Mouse (Mus musculus) cortical plate, adult 2 months (tissue): ENCODE results near the gene Ubac2. TPM values are rescaled to one million over a fixed set of nuclear protein-coding genes. Genes with fewer than 3 reads are reported as not detected.
A peak's percentile ranks its signal among the peaks of the same experiment; 100 is the strongest.

Experiments used
- H3K27ac ChIP-seq: fragments of 200-500 bp; 2 replicates; pipeline ENCODE4 v1.5.1; 2012; ENCODE audit warnings: low read length, control low read depth, inconsistent platforms; ENCODE audit not compliant: insufficient read depth
- H3K4me1 ChIP-seq: fragments of 200-500 bp; 2 replicates; pipeline ENCODE4 v1.6.1; 2011; ENCODE audit warnings: low read length; ENCODE audit not compliant: control insufficient read depth, insufficient read depth
- H3K4me3 ChIP-seq: fragments of 200-500 bp; 2 replicates; pipeline ENCODE4 v1.5.1; 2011; ENCODE audit warnings: mild to moderate bottlenecking, low read length, control low read depth; ENCODE audit not compliant: insufficient read depth
- CTCF ChIP-seq: fragments of 200-500 bp; IDR thresholded peaks from 2 replicates; pipeline ENCODE4 v1.5.1; 2011; ENCODE audit warnings: mild to moderate bottlenecking, control low read depth, low read length; ENCODE audit not compliant: insufficient read depth; ENCODE audit errors: extremely low read depth
- POLR2A ChIP-seq: fragments of 200-500 bp; IDR thresholded peaks from 2 replicates; pipeline ENCODE4 v1.6.1; 2011; ENCODE audit warnings: mild to moderate bottlenecking, low read length, control low read depth; ENCODE audit not compliant: insufficient read depth; ENCODE audit errors: extremely low read depth
- polyA plus RNA-seq: library from polyadenylated mRNA; depleted of rRNA; stranded (reverse); fragments of >200 nt; gene quantifications from 2 replicates; pipeline ENCODE4 v1.2.3, GENCODE M21; 2012

Ubac2 gene
- polyA plus RNA-seq, 1 experiment = 41.5 TPM

GRCm38 (mm10) chr14:121961496-121962127, 83.2 kb downstream of the Ubac2 start:
- peak overlapping the region; percentile 37; the same call in 1 of the 2 replicates for H3K27ac ChIP-seq
- no peak overlapping the region for H3K4me3 ChIP-seq
- peaks cover 7% of the 10 kb centered on the region for H3K4me1 ChIP-seq
- TF ChIP-seq CTCF (no peak), POLR2A (no peak)

GRCm38 (mm10) chr14:121962128-121962890, 83.9 kb downstream of the Ubac2 start:
- no peak overlapping the region for H3K4me3 ChIP-seq
- H3K27ac ChIP-seq = peak overlapping the region; percentile 37; the same call in 1 of the 2 replicates
- TF ChIP-seq CTCF (no peak), POLR2A (no peak)
- peaks cover 7% of the 10 kb centered on the region for H3K4me1 ChIP-seq

DNA sequence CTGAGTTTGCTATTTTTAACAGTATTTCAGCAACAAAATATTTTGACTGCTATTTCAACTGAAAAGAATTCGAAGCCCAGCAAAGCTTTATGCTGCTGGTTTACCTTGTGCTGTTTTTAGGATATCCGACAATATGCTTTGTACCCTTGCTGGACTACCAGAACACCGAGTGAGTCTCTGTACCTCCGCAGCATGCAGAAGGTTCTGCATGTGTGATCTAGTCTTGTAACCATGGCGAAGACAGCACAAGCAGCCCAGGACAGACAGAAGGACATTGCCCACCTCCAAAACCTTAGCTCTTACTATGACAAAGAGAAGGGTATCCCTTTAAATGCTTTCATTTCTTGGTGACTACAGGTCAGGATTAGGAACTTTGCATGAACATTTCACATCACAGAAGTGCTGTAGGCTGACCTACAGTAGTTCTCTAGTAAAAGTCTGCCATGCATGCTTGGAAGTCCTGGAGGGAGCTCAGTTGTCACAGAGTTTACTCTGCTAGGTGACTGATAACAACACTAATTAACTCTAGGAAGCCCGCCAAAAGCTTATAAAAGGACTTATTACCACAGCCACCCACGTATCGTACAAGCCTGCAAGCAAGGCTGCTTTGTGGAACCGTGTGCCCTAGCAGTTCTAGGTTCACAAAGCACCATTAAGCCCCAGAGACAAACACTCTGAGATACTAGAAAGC, 85.0 kb downstream of the Ubac2 start:
- TF ChIP-seq CTCF (no peak), POLR2A (no peak)
- Histone ChIP-seq H3K4me3 (no peak overlapping the region), H3K4me1 (peaks cover 7% of the 10 kb centered on the region), H3K27ac (no peak overlapping the region)

- peaks cover 7% of the 10 kb centered on the region for H3K4me1 ChIP-seq
- TF ChIP-seq POLR2A (no peak), CTCF (no peak)
- no peak overlapping the region for H3K4me3 ChIP-seq
- H3K27ac ChIP-seq = no peak overlapping the region
Observed at GRCm38 (mm10) chr14:121963942-121964335, 85.5 kb downstream of the Ubac2 start.

DNA sequence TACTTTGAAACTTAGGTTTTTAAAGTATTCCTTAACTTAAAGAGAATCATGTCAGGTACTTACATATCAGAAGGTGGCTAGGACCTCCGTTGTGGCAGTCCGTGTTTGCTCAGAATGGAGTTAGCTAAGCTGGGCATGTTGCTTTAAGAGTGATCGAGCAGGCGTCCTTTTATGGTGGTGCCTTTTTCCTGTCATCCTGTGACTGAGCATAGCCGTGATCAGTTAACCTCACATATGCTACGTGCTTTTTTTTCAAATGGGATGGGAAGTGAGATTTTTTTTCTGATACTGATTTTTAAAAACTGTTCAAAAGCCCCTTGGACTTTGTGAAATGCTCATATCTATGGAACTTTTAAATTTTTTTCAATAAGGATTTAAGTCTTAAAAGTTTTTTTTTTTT, 86.6 kb downstream of the Ubac2 start, which contains the start of gene Gpr183:
Gene Gpr183 (minus strand): TSS at position 206 of the 400 bp plus-strand sequence.
- no peak within 1 kb of the TSS for H3K27ac ChIP-seq
- peaks cover 9% of the 10 kb centered on the region for H3K4me1 ChIP-seq
- no peak within 1 kb of the TSS for H3K4me3 ChIP-seq
- TF ChIP-seq POLR2A (no peak), CTCF (no peak)

- Histone ChIP-seq H3K4me3 (no peak overlapping the region), H3K4me1 (peaks cover 9% of the 10 kb centered on the region), H3K27ac (no peak overlapping the region)
- TF ChIP-seq POLR2A (no peak), CTCF (no peak)
Observed at GRCm38 (mm10) chr14:121965461-121965860, 87.0 kb downstream of the Ubac2 start.

DNA sequence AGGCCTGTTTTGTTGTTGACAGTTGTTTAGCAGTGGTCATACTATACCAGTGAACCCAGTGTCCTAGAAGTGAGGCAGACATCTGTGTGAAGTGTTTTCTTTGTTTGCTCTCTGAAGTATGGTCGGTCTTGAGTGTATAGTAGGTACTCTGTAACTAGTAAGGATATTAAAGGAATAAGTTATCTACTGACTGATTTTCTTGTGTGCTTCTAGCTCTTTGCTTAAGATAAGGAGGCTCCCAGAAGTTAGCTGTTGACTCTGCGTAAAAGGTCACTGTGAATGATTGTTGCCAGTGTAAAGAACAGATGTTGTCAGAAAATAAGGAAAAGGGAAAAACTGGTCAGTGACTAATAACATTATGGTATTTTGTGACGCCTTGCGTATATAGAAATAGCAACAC, 88.7 kb downstream of the Ubac2 start:
- H3K4me1 ChIP-seq = peaks cover 8% of the 10 kb centered on the region
- no peak for TF ChIP-seq POLR2A
- TF ChIP-seq CTCF = no peak
- no peak overlapping the region for H3K27ac ChIP-seq
- H3K4me3 ChIP-seq = no peak overlapping the region

DNA sequence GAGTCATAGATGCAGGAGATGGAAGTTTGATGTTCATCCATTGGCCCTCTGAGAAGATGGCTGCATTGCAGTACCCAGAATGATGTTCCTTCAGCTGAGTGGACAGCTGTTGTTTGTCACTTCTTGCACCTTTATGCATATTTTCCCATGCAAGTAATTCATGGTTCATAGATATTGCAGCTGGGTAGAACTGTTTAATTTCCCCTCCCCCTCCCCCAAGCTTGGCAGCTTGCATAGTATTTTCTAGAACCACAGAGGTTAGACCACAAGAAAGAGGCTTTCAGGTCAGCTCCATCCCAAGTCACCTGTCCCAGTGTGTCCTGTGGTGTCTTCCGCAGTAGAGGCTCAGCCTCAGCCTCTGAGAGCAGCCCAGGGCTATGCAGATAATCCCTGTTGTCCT, 92.0 kb downstream of the Ubac2 start:
- TF ChIP-seq POLR2A (no peak), CTCF (no peak)
- H3K27ac ChIP-seq = no peak overlapping the region
- H3K4me3 ChIP-seq = no peak overlapping the region
- H3K4me1 ChIP-seq = peaks cover 2% of the 10 kb centered on the region; the same call in 1 of the 2 replicates

- peaks cover 2% of the 10 kb centered on the region; the same call in 1 of the 2 replicates for H3K4me1 ChIP-seq
- no peak overlapping the region for H3K27ac ChIP-seq
- H3K4me3 ChIP-seq = no peak overlapping the region
- TF ChIP-seq POLR2A (no peak), CTCF (no peak)
Observed at GRCm38 (mm10) chr14:121973114-121973513, 94.7 kb downstream of the Ubac2 start.
